Mouse (Mus musculus): ENCODE measurements around the gene Jarid2. TPM values are rescaled to one million over a fixed set of nuclear protein-coding genes. Genes with fewer than 3 reads are reported as not detected.

The Jarid2 gene
- polyA plus RNA-seq, 1 experiment: 10.2 TPM

GRCm38 (mm10) chr13:44730146-44730864, 1.0 kb downstream of the Jarid2 start:
- peak; percentile 90 for DNase-seq (ENCODE audit: low read depth)

DNA sequence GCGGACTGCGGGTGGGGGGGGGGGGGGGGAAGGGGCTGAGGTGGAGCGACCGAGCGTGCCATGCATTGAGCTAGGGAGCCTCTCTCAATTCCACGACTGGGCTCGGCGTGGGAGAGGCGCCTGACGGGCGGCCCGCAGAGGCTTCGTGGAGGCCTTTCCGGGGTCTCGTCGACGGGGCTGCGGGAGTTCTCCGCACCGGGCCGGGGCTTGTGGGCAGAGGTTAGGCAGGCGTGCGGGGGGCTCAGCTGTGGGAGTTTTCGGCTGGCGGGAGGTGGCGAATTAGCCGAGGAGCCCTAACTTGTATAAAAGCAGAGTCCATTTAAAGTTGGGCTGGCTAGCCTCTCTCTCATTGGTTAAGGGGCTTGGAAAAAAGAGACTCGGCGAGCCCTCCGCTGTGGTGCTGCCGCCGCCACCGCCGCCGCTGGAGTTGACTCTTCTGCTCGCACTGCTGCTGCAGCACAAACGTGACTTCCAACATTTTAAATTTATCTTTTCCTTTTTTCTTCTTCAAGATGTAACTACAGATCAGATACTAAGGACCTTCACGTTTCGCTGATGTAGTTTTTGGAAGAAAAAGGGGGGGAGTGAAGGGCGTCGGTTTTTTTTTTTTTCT, 1.8 kb downstream of the Jarid2 start:
- DNase-seq (ENCODE audit: low read depth): no peak

- DNase-seq (ENCODE audit: low read depth): no peak
These were observed 2.6 kb downstream of the Jarid2 start for GRCm38 (mm10) chr13:44731727-44732441.

DNA sequence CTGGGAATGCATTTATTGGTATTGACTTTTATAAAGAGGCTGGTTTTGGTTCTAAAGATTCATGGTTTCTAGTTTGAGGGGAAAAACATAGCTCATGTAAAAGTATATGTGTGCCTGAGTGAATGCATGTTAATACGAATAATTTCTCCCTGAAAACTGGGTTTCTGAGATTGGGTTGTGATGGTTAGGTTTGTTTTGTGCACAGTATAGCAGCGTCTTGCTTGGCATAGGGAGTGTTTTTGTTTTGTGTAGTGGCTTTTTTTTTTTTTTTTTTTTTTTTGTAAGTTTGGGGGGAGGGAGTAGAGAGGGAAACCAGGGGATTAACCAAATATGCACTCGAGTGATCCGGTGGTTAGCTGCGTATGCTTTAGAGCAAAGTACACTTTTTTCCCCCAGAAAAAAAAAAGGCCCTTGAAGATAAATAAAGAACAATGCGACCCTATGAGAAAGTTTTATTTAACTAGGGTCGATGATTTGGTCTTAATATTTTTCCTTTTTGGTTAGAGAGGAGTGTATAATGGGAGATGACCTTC, 3.2 kb downstream of the Jarid2 start:
- no peak for DNase-seq (ENCODE audit: low read depth)

GRCm38 (mm10) chr13:44733036-44733372, 3.7 kb downstream of the Jarid2 start:
- DNase-seq (ENCODE audit: low read depth): no peak

DNA sequence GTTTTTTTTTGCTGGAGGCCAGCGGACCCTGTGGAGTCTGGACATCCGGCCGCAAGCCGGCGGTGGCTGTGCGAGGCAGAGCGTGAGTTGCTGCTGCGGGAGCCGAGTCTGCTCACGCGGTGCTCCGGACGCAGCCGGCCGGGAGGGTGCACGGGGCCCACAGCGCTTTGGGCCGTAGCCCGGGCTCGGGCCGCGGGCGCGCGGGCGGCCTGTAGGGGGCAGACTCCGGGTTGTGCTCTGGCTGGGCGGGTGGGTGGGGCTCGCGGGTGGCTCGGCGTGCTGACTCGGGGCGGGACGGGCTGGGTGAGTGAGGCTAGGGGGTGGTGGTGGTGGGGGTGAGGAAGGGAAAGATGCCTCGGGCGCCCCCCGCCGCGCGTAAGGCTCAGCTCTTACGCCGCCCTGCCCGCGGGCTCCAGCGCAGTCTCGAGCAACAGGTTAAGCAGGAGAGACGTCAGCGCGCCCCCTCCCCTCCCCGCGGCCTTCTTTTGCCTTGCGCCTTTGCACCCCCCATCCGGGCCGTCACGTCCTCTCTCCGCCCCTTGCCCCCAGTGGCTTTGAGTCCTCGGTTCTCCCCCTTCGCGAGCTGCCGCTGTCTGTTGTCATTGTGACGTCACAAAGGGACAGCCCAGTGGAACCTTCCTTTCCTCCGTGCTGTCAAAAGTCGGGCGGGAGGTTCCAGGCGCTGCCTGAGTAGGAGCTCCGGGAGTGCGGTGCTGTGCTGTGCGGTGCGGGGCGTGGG, 4.3 kb downstream of the Jarid2 start:
- no peak for DNase-seq (ENCODE audit: low read depth)

GRCm38 (mm10) chr13:44734441-44734840, 5.2 kb downstream of the Jarid2 start:
- DNase-seq (ENCODE audit: low read depth): no peak

GRCm38 (mm10) chr13:44735088-44735690, 5.9 kb downstream of the Jarid2 start:
- no peak for DNase-seq (ENCODE audit: low read depth)

- no peak for DNase-seq (ENCODE audit: low read depth)
These were observed 8.0 kb downstream of the Jarid2 start for GRCm38 (mm10) chr13:44737297-44737696.

DNA sequence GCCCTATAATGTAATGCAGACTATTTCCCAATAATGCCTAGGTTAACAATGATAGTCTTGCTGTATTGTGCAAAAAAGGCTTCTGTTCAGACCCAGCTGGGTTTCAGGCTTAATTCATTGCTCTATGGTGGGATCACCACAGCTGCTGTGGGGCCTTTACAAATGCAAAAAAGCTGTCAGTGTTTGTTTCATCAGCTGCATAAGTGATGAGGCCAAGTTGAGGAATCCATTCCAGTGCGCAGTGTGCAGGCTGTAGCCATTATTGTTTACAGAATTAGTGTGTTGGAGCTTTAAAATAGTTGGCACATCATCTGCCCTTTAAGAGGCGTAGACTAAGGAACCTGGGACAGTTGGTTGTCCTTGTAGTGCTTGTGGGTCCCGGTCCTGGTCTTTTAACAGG, 22.5 kb downstream of the Jarid2 start:
- no peak for DNase-seq (ENCODE audit: low read depth)

- DNase-seq (ENCODE audit: low read depth): no peak
These were observed 23.9 kb downstream of the Jarid2 start for GRCm38 (mm10) chr13:44753206-44753605.

DNA sequence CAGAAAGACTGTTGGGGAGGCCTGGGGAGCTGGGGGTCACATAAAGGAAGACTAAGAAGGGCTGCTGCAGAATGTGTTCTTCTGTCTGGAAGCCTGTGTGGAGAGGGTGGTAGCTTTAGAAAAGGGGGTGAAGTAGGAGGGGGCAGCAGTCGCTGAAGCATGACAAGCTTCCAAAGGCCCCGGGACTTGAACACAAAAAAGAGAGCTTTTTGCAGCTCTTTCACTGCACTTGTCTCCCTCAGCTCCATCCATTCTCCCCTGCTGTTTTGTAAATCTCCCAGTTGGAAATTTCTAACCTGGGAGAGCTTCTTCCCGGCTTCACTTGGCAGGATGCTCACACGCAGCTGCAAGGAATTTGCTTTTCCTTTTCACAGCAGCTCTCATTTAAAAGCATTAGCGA, 26.2 kb downstream of the Jarid2 start:
- DNase-seq (ENCODE audit: low read depth): no peak

DNA sequence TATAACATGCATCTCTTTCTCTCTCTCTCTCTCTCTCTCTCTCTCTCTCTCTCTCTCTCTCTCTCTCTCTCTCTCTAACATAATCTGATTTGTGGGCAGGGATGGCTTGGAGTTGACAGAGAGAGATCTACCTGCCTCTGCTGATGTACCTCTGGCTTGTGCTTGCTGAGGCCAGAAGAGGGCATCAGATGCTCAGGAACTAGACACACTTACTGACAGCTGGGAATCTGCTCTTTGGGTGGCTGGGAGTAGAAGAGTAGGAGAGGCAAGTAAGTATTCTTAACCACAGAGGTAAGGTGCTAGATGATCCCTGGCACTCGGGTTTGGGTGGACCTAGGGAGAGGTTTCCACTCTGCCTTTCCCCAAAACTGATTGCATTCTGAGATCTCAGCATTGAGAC, 29.5 kb downstream of the Jarid2 start:
- DNase-seq (ENCODE audit: low read depth): no peak

- DNase-seq (ENCODE audit: low read depth): no peak
These were observed 31.5 kb downstream of the Jarid2 start for GRCm38 (mm10) chr13:44760761-44761160.

- DNase-seq (ENCODE audit: low read depth): no peak
These were observed 33.8 kb downstream of the Jarid2 start for GRCm38 (mm10) chr13:44763068-44763467.

DNA sequence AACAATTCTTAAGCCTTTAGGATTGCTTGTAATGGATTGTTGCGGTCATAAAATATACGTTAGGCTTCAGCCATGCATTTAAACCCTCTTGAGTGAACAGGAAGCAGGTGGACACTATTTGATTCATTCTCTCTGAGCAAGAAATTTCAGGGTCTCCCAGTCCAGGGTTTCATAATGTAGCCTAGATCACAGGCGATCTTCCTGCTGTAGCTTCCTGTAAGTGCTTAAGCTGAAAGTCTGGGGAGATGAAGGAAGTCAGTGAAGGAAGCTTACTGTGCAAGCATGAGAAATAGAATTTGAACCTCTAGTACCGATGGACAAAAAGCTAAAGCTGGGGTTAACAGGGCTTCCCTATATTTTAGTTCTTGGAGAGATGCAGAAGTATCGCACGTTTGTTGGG, 38.5 kb downstream of the Jarid2 start:
- DNase-seq (ENCODE audit: low read depth): no peak

GRCm38 (mm10) chr13:44770808-44771605, 41.7 kb downstream of the Jarid2 start:
- DNase-seq (ENCODE audit: low read depth): no peak

- DNase-seq (ENCODE audit: low read depth): no peak
These were observed 43.5 kb downstream of the Jarid2 start for GRCm38 (mm10) chr13:44772816-44773215.

DNA sequence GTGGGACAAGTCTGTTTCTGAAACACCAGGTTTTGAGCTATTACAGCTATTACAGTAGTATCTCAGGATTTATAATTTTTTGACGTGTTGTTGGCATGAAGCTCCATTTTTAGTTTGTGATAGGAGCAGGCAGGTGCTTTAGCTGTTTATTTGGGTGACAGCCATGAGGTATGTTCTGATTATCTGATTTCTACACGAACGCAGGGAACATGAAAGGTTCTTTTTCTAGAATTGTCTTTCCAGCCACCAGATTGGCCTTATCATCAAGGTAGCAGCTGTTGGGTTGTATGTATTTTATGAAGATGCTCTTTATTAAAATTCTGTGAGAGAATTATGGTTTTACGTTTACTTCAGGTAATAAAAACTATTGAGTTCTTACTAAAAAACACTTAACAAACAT, 45.1 kb downstream of the Jarid2 start:
- DNase-seq (ENCODE audit: low read depth): no peak

GRCm38 (mm10) chr13:44775396-44775795, 46.1 kb downstream of the Jarid2 start:
- DNase-seq (ENCODE audit: low read depth): no peak

- no peak for DNase-seq (ENCODE audit: low read depth)
These were observed 51.2 kb downstream of the Jarid2 start for GRCm38 (mm10) chr13:44780506-44780905.
